ENCODE assay signal across 10 mouse cellular contexts in genomic region chr9:62857216-62857615, GRCm38 (mm10). TPM values are rescaled to one million over a fixed set of nuclear protein-coding genes. Genes with fewer than 3 reads are reported as not detected.
DNase-seq lines count a peak whose midpoint lies in the region; ATAC-seq and TF ChIP-seq lines count a peak whose summit lies in the region.
"Had no signal": no experiment of that assay in that cellular context is flagged by ENCODE, and none has a peak within 500 bp of the region (broad histone marks: within the 10 kb centered on the region; RNA-seq: fewer than 3 reads in every experiment).

No protein-coding gene starts in this region.

- no peak overlapping the region for H3K4me3 ChIP-seq in liver, embryonic 11.5 days (ENCODE audit: low read depth, low read length)
- peak overlapping the region; percentile 14; the same call in 1 of the 2 replicates for H3K4me3 ChIP-seq in limb, embryonic 14.5 days (replicated peaks; ENCODE audit: low read length)
- peak overlapping the region; percentile 77 for H3K4me3 ChIP-seq in small intestine, adult 2 months (ENCODE audit: low read depth, low read length)
- H3K4me3 ChIP-seq in hindbrain, embryonic 11.5 days (ENCODE audit: low read depth, low read length), result no peak overlapping the region

- H3K27me3 ChIP-seq in liver, embryonic 11.5 days (replicated peaks; ENCODE audit: control insufficient read depth, insufficient read depth, low read length), result no peaks in the 10 kb centered on the region
- no peaks in the 10 kb centered on the region for H3K27me3 ChIP-seq in limb, embryonic 14.5 days (ENCODE audit: control insufficient read depth, insufficient read depth, low read length)
- no peaks in the 10 kb centered on the region for H3K27me3 ChIP-seq in small intestine, adult 2 months (ENCODE audit: control insufficient read depth, insufficient read depth, low read length)
- no peaks in the 10 kb centered on the region for H3K27me3 ChIP-seq in hindbrain, embryonic 11.5 days (ENCODE audit: control insufficient read depth, insufficient read depth, low read length)

- TF ChIP-seq CTCF in small intestine, adult 2 months (IDR thresholded peaks at IDR 0.05; ENCODE audit: extremely low read depth, insufficient read length, insufficient replicate concordance, low read depth, low read length), result no peak

- DNase-seq in liver, embryonic 11.5 days (ENCODE audit: low spot score), result no peak
- no peak for DNase-seq in liver
- peak; percentile 81 for DNase-seq in kidney, adult 11 months
- DNase-seq in limb, embryonic 14.5 days (ENCODE audit: low spot score), result no peak
- no peak for DNase-seq in embryo, embryonic 11 days
- no peak for DNase-seq in hindbrain, embryonic 11.5 days (ENCODE audit: low spot score)
- DNase-seq: thymus, postnatal 25 days had no signal

- H3K9me3 ChIP-seq in liver, embryonic 11.5 days (ENCODE audit: control insufficient read depth, low read length), result no peaks in the 10 kb centered on the region
- H3K9me3 ChIP-seq in limb, embryonic 14.5 days (ENCODE audit: control insufficient read depth, low read length), result no peaks in the 10 kb centered on the region
- H3K9me3 ChIP-seq in hindbrain, embryonic 11.5 days (ENCODE audit: control insufficient read depth, low read length), result no peaks in the 10 kb centered on the region

- H3K9ac ChIP-seq in liver, embryonic 11.5 days (ENCODE audit: low read depth, low read length), result no peak overlapping the region
- no peak overlapping the region; the same call in 1 of the 2 replicates for H3K9ac ChIP-seq in limb, embryonic 14.5 days (ENCODE audit: low read depth, low read length, severe bottlenecking)
- no peak overlapping the region for H3K9ac ChIP-seq in hindbrain, embryonic 11.5 days (ENCODE audit: low read depth, low read length)

- no peak for TF ChIP-seq POLR2A in limb, embryonic 14.5 days (IDR thresholded peaks at IDR 0.05; ENCODE audit: borderline replicate concordance, extremely low read depth, insufficient read depth, insufficient read length)
- peak; percentile 65; the same call in 1 of the 2 replicates for TF ChIP-seq POLR2A in small intestine, adult 2 months (IDR thresholded peaks at IDR 0.05; ENCODE audit: low read depth, low read length)

- no peak for ATAC-seq in liver, embryonic 11.5 days (replicated peaks; ENCODE audit: low FRiP score)
- ATAC-seq in limb, embryonic 14.5 days (ENCODE audit: low FRiP score, low read depth), result no peak
- no peak for ATAC-seq in cerebellum, adult (ENCODE audit: insufficient number of reproducible peaks, low FRiP score, low TSS enrichment)
- ATAC-seq in hindbrain, embryonic 11.5 days (ENCODE audit: low FRiP score), result no peak

- 64% methylated on average over 9 of the region's 9 CpGs for WGBS in liver, embryonic 11.5 days
- 45% methylated on average over 9 of the region's 9 CpGs for WGBS in limb, embryonic 14.5 days
- 6% methylated on average over 9 of the region's 9 CpGs for WGBS in small intestine, adult 2 months
- WGBS in hindbrain, embryonic 11.5 days, result 81% methylated on average over 9 of the region's 9 CpGs

- no peak overlapping the region for H3K4me2 ChIP-seq in liver, embryonic 11.5 days
- H3K4me2 ChIP-seq in limb, embryonic 14.5 days (replicated peaks; ENCODE audit: low read depth, low read length, severe bottlenecking), result peak overlapping the region; percentile 39
- H3K4me2 ChIP-seq in hindbrain, embryonic 11.5 days (replicated peaks; ENCODE audit: low read depth, low read length), result no peak overlapping the region
- H3K4me2 ChIP-seq: midbrain, embryonic 11.5 days had no signal

- peaks cover 17% of the 10 kb centered on the region for H3K4me1 ChIP-seq in liver, embryonic 11.5 days (replicated peaks; ENCODE audit: control insufficient read depth, insufficient read depth, low read length)
- H3K4me1 ChIP-seq in limb, embryonic 14.5 days (ENCODE audit: control insufficient read depth, insufficient read depth, low read length), result peaks cover 35% of the 10 kb centered on the region
- peaks cover 12% of the 10 kb centered on the region; the same call in 1 of the 2 replicates for H3K4me1 ChIP-seq in small intestine, adult 2 months (ENCODE audit: control insufficient read depth, insufficient read depth, insufficient read length, low read length)
- peaks cover 5% of the 10 kb centered on the region; the same call in 1 of the 2 replicates for H3K4me1 ChIP-seq in hindbrain, embryonic 11.5 days (replicated peaks; ENCODE audit: control insufficient read depth, insufficient read depth, low read length)

- H3K27ac ChIP-seq in liver, embryonic 11.5 days (ENCODE audit: low read depth, low read length), result peak overlapping the region; percentile 19; the same call in 1 of the 2 replicates
- peak overlapping the region; percentile 63; the same call in 1 of the 2 replicates for H3K27ac ChIP-seq in limb, embryonic 14.5 days (replicated peaks; ENCODE audit: low read depth, low read length)
- peak overlapping the region; percentile 100 for H3K27ac ChIP-seq in small intestine, adult 2 months (ENCODE audit: insufficient read depth, low read depth, low read length)
- no peak overlapping the region for H3K27ac ChIP-seq in hindbrain, embryonic 11.5 days (ENCODE audit: low read depth, low read length)

- no peaks in the 10 kb centered on the region for H3K36me3 ChIP-seq in liver, embryonic 11.5 days (ENCODE audit: control insufficient read depth, insufficient read depth, low read length)
- H3K36me3 ChIP-seq in limb, embryonic 14.5 days (ENCODE audit: control insufficient read depth, insufficient read depth, low read length), result no peaks in the 10 kb centered on the region
- H3K36me3 ChIP-seq in small intestine, adult 2 months (ENCODE audit: control insufficient read depth, insufficient read depth, low read length), result peaks cover 4% of the 10 kb centered on the region; the same call in 1 of the 2 replicates
- no peaks in the 10 kb centered on the region for H3K36me3 ChIP-seq in hindbrain, embryonic 11.5 days (ENCODE audit: control insufficient read depth, insufficient read depth, low read length)

RNA-seq across cellular contexts. Expression of gene Calml4, which starts 0.7 kb away (rescaled TPM):
- polyA plus RNA-seq in liver, embryonic 11.5 days (2014; fragmentation: Nextera tagmentation; extraction: Ambion mirVana), result 1.8 and 2.6 TPM in 2 replicates
- 10.2 and 14.3 TPM in 2 replicates for polyA plus RNA-seq in limb, embryonic 14.5 days (2012; rRNA removed)
- 15.3 and 18.7 TPM in 2 replicates for polyA plus RNA-seq in limb, embryonic 14.5 days (2014; fragmentation: Nextera tagmentation; extraction: Ambion mirVana)
- polyA plus RNA-seq in small intestine, adult 2 months (2012; rRNA removed), result 73.8 and 101 TPM in 2 replicates
- 4.5 and 7.5 TPM in 2 replicates for polyA plus RNA-seq in hindbrain, embryonic 11.5 days (2014; fragmentation: Nextera tagmentation; extraction: Ambion mirVana)

RNA-seq across cellular contexts. Expression of gene Cln6, which starts 18.6 kb away (rescaled TPM):
- 32.2 and 34.3 TPM in 2 replicates for polyA plus RNA-seq in liver, embryonic 11.5 days (2014; fragmentation: Nextera tagmentation; extraction: Ambion mirVana)
- polyA plus RNA-seq in limb, embryonic 14.5 days (2012; rRNA removed), result 57.5 and 74.5 TPM in 2 replicates
- polyA plus RNA-seq in limb, embryonic 14.5 days (2014; fragmentation: Nextera tagmentation; extraction: Ambion mirVana), result 24.4 and 25.6 TPM in 2 replicates
- polyA plus RNA-seq in small intestine, adult 2 months (2012; rRNA removed), result 25.0 and 51.2 TPM in 2 replicates
- polyA plus RNA-seq in hindbrain, embryonic 11.5 days (2014; fragmentation: Nextera tagmentation; extraction: Ambion mirVana), result 7.9 and 8.5 TPM in 2 replicates

RNA-seq across cellular contexts. Expression of gene Fem1b, which starts 45.5 kb away (rescaled TPM):
- 30.4 and 33.6 TPM in 2 replicates for polyA plus RNA-seq in liver, embryonic 11.5 days (2014; fragmentation: Nextera tagmentation; extraction: Ambion mirVana)
- 20.7 and 21.2 TPM in 2 replicates for polyA plus RNA-seq in limb, embryonic 14.5 days (2012; rRNA removed)
- 31.4 and 31.6 TPM in 2 replicates for polyA plus RNA-seq in limb, embryonic 14.5 days (2014; fragmentation: Nextera tagmentation; extraction: Ambion mirVana)
- polyA plus RNA-seq in small intestine, adult 2 months (2012; rRNA removed), result 3.0 and 4.7 TPM in 2 replicates
- 46.9 and 53.7 TPM in 2 replicates for polyA plus RNA-seq in hindbrain, embryonic 11.5 days (2014; fragmentation: Nextera tagmentation; extraction: Ambion mirVana)

Comparison
In these comparisons a context has a peak if more than half of its experiments do, and no peak if none do; other contexts are left out.
1. H3K4me3 ChIP-seq: peak in limb, embryonic 14.5 days (single experiment) and small intestine, adult 2 months (single experiment); none in liver, embryonic 11.5 days (single experiment) and hindbrain, embryonic 11.5 days (single experiment).